Mouse (Mus musculus) heart, adult 8-10 months (tissue): Measurements from ENCODE around the gene Efcab10. TPM values are rescaled to one million over a fixed set of nuclear protein-coding genes. Genes with fewer than 3 reads are reported as not detected.

Experiments used
- DNase-seq: peaks from one replicate; pipeline ENCODE4 v3.0.0; 2022; ENCODE audit warnings: low spot score
- total RNA-seq, 4 experiments: library from RNA; stranded (reverse); gene quantifications; 2 replicates each; pipeline ENCODE4 v1.2.4; 2022

The Efcab10 gene
- total RNA-seq, 4 experiments from 2014 or later = not detected

DNA sequence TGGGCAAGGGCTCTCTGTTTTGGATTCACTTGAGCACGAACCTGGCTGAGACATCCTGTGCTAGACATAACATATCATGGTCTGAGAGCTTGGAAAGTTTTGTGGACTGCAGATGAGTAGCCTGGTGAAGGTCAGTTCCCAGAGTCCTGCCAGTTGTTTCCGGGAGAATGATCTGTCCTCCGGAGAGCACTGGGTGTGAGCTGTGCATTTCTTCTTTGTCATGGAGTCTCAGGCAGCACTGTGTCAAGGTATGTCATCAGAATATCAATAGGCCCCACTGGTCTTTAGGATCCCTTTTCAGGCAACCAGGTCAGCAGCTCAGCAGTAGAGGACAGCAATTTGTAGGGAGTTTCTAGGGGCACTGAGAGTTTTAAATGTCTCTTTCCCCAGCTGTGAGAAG is 32.6 kb downstream of the Efcab10 start:
- no peak for DNase-seq

- DNase-seq = no peak
Measured at GRCm38 (mm10) chr12:33427726-33428125, 33.1 kb downstream of the Efcab10 start.

DNA sequence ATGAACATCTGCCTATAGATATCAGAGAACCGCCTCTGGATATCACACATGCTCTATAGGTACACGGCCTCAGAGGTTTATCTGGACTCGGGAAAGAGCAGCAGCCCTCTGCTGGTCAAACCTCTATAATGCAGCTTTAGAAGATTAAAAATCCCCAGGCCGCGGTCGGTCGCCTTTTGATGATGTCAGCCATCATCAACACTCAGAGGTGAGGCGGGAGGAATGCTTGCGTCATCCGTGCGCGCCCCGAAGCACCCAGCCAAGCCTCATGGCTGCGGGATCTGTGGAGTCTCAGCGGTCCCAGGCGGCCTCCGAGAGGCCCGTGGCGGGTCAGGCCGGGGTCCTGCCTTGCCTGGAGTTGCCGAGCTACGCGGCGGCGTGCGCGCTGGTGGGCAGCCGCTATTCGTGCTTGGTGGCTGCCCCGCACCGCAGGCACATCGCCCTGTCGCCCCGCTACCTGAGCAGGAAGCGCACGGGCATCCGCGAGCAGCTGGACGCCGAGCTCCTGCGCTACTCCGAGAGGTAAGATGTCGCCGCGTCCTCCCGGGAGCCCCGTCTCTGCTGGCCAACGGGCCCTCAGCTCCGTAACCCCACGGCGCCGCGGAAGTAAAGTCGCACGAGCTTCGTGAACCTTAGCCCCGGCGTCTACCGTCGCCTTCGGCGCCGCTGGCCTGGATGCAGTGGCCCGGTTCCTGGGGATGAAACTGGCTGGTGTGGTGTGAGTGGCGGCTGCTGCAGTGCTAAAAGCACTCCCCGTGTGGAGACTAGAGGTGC is 34.9 kb downstream of the Efcab10 start, which contains the start of gene Twistnb:
TSS of gene Twistnb (plus strand) at position 249 of the 774 bp plus-strand sequence.
- DNase-seq = peak; percentile 97

- DNase-seq = peak; percentile 28
Measured at GRCm38 (mm10) chr12:33433812-33434211, 39.2 kb downstream of the Efcab10 start.

GRCm38 (mm10) chr12:33434758-33435157 is 40.1 kb downstream of the Efcab10 start:
- no peak for DNase-seq

Other genes with a start within 250 kb of the Efcab10 start
- 10 to 100 TPM; 20.2 to 22.4 (median 20.7) TPM for gene Atxn7l1, start 247.2 kb upstream of the Efcab10 start, total RNA-seq
- gene Twistnb, start 34.8 kb downstream of the Efcab10 start, total RNA-seq = 1 to 10 TPM; 5.6 to 9.5 (median 8.6) TPM